Mouse (Mus musculus) lung, postnatal 0 days (tissue): ENCODE measurements around the gene Nrxn1.

Source experiments
- CTCF ChIP-seq: IDR thresholded peaks from 2 replicates; pipeline ENCODE4 v1.5.1; 2016; ENCODE audit warnings: antibody characterized with exemption, mild to moderate bottlenecking
- EP300 ChIP-seq: IDR thresholded peaks from 2 replicates; pipeline ENCODE4 v1.6.1; 2016; ENCODE audit warnings: antibody characterized with exemption, mild to moderate bottlenecking, control low read depth

DNA sequence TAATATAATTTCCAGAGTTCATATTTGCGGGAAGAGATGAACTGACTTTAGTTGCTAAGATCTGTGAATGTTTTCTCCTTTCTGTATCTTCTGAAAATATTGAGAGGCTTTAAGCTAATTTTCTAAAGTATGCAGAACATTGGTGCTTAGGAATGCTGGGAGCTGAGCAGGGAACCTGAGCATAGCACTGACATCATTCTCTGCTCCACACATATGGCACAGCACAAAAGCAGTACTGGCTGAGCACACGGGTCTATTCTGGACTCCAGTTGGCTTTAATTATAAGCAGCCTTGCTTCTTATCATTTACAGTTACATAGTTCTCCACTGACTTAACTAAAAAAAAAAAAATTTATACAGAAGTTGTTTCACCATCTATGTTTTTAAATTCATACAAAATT, 641.5 kb downstream of the Nrxn1 start:
- TF ChIP-seq EP300: no peak
- no peak for TF ChIP-seq CTCF
